Mouse (Mus musculus): ENCODE results near the gene Rras. TPM values are rescaled to one million over a fixed set of nuclear protein-coding genes. Genes with fewer than 3 reads are reported as not detected.

The Rras gene
- polyA plus RNA-seq, 1 experiment from 2014 or later = 27.5 TPM

DNA sequence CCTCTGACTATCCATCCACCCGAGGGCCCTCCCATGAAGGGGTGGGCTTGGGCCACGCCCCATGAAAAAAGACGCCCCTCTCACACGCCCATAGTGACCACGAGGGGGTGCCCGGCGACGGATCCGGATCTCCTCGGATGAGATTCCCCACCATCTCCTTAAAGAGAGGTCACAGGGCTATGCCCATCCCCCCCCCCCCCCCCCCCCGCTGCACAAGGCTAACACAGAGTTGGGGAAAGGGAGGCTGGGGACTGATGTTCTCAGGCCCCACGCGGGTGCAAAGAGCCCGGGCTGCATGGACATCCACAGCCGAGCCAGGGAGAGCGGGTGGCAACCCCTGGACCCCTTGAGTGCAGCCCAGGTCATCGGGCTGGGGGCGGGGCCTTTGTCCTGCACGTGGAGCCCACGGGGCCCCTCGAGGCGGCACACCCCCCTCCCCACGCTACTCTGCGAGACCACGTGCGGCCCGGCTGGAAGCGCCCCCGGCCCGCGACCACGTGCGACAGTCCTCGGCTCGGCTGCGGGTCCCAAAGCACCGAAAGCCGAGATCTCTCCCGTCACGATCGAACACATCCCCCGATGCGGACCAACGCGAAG is 32.1 kb upstream of the Rras start:
- Histone ChIP-seq H3K4me3 (peak overlapping the region; percentile 95), H3K9ac (peak overlapping the region; percentile 99), H3K36me3 (peaks cover 50% of the 10 kb centered on the region), H3K4me2 (replicated peaks) (peak overlapping the region; percentile 71), H3K4me1 (peaks cover 36% of the 10 kb centered on the region), H3K27me3 (no peaks in the 10 kb centered on the region), H3K27ac (peak overlapping the region; percentile 94), H3K9me3 (no peaks in the 10 kb centered on the region)
- no peak for ATAC-seq (ENCODE audit: low FRiP score, low read depth)
- WGBS = under 1% methylated on average over 43 of the region's 45 CpGs

DNA sequence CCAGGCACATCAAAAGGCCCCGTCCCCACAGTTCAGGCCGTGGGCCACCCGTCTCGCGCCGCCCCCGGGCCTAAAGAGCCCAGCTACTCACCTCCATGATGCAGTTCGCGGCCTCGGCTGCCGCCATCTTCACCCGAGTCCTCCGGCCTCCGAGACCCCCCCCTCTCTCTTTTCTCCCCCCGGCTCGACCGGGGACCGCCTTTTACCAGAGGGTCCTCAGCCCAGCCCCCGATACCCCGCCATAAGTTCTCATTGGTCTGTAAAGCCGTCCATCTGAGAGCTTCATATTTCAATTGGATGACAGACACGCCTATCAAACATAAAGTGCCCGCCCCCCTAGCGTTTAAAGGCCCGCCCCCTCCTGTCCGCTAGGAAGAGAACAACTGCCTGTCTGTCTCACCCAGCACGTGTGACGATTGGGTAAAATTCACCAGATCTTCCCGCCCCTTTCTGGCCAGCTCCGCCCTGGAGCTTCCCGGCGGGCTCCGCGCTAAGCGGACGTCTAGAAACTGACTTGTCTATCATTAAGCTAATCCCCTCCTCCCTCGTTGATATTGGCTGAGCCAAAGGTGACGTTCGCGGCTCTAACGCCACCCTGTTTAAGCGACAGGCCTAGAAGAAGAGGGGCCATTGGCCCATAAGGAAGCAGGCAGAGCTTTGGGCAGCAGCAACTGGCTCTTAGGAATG is 31.4 kb upstream of the Rras start, which contains the start of gene Prmt1:
Gene Prmt1 (minus strand): TSS at position 377 of the 687 bp plus-strand sequence.
- Histone ChIP-seq H3K9ac (peak within 1 kb of the TSS; percentile 99), H3K27ac (peak within 1 kb of the TSS; percentile 98), H3K4me3 (peak within 1 kb of the TSS; percentile 95), H3K4me2 (replicated peaks) (peak within 1 kb of the TSS; percentile 74), H3K4me1 (peaks cover 36% of the 10 kb centered on the region), H3K27me3 (no peaks in the 10 kb centered on the region), H3K36me3 (peaks cover 48% of the 10 kb centered on the region), H3K9me3 (no peaks in the 10 kb centered on the region)
- under 1% methylated on average over 38 of the region's 42 CpGs for WGBS
- peak; percentile 97 for ATAC-seq (ENCODE audit: low FRiP score, low read depth)

DNA sequence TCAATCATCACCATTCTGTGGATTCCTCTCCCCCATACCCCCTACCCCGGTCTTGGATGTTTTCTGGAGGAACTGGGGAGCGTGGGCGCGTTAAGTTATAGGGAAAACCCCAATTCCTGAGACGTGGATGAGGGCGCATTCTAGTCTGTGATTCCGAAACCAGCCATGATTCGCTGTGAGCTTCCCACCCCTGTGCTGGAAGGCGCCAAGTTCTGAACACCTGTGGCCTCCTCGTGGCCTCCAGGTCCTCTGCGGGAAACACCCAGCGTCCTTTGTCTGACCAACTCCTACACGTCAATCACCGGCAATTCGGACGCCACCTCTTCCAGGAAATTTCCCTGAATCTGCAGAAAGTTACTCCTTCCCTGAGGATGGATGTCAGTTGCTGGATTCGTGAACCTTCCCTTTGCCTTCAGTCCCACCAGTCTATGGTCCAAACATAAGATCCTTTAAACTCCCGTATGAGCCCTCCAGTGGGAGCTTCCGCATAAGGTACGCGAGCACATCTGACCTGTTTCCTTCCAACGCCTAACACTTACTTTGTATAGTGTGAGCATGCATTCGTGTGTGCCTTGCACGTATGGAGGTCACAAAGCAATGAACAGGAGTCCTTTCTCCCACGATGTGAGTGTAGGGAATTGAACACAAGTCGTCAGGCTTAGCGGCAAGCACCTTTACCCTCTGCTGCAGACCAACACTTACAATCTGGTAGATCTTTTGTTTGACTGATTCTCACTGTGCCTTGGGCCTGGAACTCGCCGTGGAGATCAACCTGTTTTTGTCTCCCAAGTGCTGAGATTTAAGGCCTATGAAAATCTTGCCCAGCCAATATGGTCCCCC is 30.7 kb upstream of the Rras start:
- Histone ChIP-seq H3K27me3 (no peaks in the 10 kb centered on the region), H3K27ac (peak overlapping the region; percentile 98), H3K36me3 (peaks cover 48% of the 10 kb centered on the region), H3K4me1 (peaks cover 36% of the 10 kb centered on the region), H3K4me2 (replicated peaks) (peak overlapping the region; percentile 74), H3K9ac (peak overlapping the region; percentile 86), H3K9me3 (no peaks in the 10 kb centered on the region), H3K4me3 (peak overlapping the region; percentile 60)
- ATAC-seq (ENCODE audit: low FRiP score, low read depth) = peak; percentile 6; the same call in 1 of the 2 replicates
- WGBS = under 1% methylated on average over 29 of the region's 29 CpGs

- H3K4me3 ChIP-seq = peak overlapping the region; percentile 72
- peak overlapping the region; percentile 82 for H3K9ac ChIP-seq
- peaks cover 30% of the 10 kb centered on the region for H3K4me1 ChIP-seq
- H3K36me3 ChIP-seq = peaks cover 70% of the 10 kb centered on the region
- no peaks in the 10 kb centered on the region for H3K27me3 ChIP-seq
- WGBS = 13% methylated on average over 10 of the region's 10 CpGs
- H3K9me3 ChIP-seq = no peaks in the 10 kb centered on the region
- no peak for ATAC-seq (ENCODE audit: low FRiP score, low read depth)
- peak overlapping the region; percentile 85 for H3K27ac ChIP-seq
- peak overlapping the region; percentile 89 for H3K4me2 ChIP-seq (replicated peaks)
These were observed 21.1 kb upstream of the Rras start for GRCm38 (mm10) chr7:44996672-44997071.

GRCm38 (mm10) chr7:44997231-44997939 is 20.4 kb upstream of the Rras start, which contains the start of gene Irf3:
Irf3 (plus strand) TSS chr7:44997648.
- peaks cover 70% of the 10 kb centered on the region for H3K36me3 ChIP-seq

DNA sequence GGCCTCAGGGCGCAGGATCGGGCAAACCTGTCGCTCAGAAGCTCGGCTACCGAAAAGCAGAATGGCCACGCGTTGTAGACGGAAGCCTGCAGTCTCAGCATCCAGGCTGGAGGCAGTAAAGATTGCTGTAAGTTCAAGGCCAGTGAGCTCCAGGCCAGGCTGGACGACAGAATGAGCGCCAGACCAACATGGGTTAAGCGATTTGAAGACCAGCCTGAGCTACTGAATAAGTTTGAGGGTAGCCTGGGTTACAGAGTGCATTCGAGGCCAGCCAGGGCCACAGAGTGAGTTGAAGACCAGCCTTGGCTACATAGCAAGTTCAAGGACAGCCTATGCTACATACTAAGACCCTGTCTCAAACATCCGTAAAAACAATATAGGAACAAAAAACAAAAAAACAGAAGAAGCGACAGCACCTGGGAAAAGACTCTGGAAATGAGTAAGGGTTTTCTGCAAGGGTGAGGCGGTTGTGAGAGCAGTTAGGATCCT is 19.8 kb upstream of the Rras start:
- Histone ChIP-seq H3K36me3 (peaks cover 70% of the 10 kb centered on the region), H3K27me3 (no peaks in the 10 kb centered on the region), H3K27ac (peak overlapping the region; percentile 85), H3K9me3 (no peaks in the 10 kb centered on the region), H3K4me1 (peaks cover 30% of the 10 kb centered on the region), H3K9ac (peak overlapping the region; percentile 82), H3K4me3 (peak overlapping the region; percentile 72), H3K4me2 (replicated peaks) (peak overlapping the region; percentile 89)
- WGBS = 3% methylated on average over 15 of the region's 15 CpGs
- ATAC-seq (ENCODE audit: low FRiP score, low read depth) = no peak

More at GRCm38 (mm10) chr7:44997231-44997939, 20.4 kb upstream of the Rras start, which contains the start of gene Irf3:
- Histone ChIP-seq H3K4me3 (peak within 1 kb of the TSS; percentile 72), H3K27ac (peak within 1 kb of the TSS; percentile 85), H3K4me2 (replicated peaks) (peak within 1 kb of the TSS; percentile 89), H3K9ac (peak within 1 kb of the TSS; percentile 82), H3K27me3 (no peaks in the 10 kb centered on the region), H3K4me1 (peaks cover 30% of the 10 kb centered on the region), H3K9me3 (no peaks in the 10 kb centered on the region)
- ATAC-seq (ENCODE audit: low FRiP score, low read depth) = peak; percentile 93
- WGBS = under 1% methylated on average over 43 of the region's 43 CpGs

DNA sequence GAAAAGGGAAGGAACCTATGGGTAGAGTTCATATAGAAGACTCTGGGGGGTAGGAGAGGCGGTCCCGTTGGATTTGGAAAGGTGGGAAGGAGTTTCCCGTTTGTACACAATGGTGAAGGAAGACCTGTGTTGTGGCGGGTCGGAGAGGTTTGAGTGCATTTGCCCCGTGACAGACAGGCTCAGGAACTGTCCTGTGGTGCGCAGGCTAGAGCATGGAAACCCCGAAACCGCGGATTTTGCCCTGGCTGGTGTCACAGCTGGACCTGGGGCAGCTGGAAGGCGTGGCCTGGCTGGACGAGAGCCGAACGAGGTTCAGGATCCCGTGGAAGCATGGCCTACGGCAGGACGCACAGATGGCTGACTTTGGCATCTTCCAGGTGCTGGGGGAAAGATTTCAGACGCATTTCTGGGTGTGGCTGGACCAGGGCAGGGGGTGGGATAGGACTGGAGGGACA is 19.2 kb upstream of the Rras start, which contains the start of gene Bcl2l12:
Gene Bcl2l12 (minus strand): TSS at position 212 of the 455 bp plus-strand sequence.
- H3K36me3 ChIP-seq = peaks cover 70% of the 10 kb centered on the region
- H3K4me2 ChIP-seq (replicated peaks) = peak within 1 kb of the TSS; percentile 89
- H3K9me3 ChIP-seq = no peaks in the 10 kb centered on the region
- peak within 1 kb of the TSS; percentile 82 for H3K9ac ChIP-seq
- no peaks in the 10 kb centered on the region for H3K27me3 ChIP-seq
- H3K4me1 ChIP-seq = peaks cover 30% of the 10 kb centered on the region
- WGBS = 4% methylated on average over 18 of the region's 18 CpGs
- ATAC-seq (ENCODE audit: low FRiP score, low read depth) = no peak
- peak within 1 kb of the TSS; percentile 85 for H3K27ac ChIP-seq
- peak within 1 kb of the TSS; percentile 72 for H3K4me3 ChIP-seq

- WGBS = 78% methylated on average over 11 of the region's 11 CpGs
- ATAC-seq (ENCODE audit: low FRiP score, low read depth) = no peak
- Histone ChIP-seq H3K4me3 (no peak overlapping the region), H3K4me1 (peaks cover 34% of the 10 kb centered on the region), H3K27ac (no peak overlapping the region), H3K4me2 (replicated peaks) (peak overlapping the region; percentile 89), H3K9me3 (no peaks in the 10 kb centered on the region), H3K27me3 (no peaks in the 10 kb centered on the region), H3K36me3 (peaks cover 70% of the 10 kb centered on the region), H3K9ac (peak overlapping the region; percentile 14; the same call in 1 of the 2 replicates)
These were observed 18.0 kb upstream of the Rras start for GRCm38 (mm10) chr7:44999753-45000152.

DNA sequence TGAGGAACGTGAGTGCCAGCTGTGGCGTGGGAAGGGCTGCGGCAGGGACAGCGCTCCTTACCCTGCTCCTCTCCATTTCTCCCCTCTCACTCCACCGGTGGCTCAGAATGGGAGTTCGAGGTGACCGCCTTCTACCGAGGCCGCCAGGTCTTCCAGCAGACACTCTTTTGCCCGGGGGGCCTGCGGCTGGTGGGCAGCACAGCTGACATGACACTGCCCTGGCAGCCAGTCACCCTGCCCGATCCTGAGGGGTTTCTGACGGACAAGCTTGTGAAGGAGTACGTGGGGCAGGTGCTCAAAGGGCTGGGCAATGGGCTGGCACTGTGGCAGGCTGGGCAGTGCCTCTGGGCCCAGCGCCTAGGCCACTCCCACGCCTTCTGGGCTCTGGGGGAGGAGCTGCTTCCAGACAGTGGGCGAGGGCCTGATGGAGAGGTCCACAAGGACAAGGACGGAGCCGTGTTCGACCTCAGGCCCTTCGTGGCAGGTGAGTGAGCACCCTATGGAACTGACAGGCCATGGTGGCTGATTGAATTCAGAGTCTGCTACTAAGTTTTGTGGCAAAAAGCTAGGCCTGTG is 17.1 kb upstream of the Rras start:
- Histone ChIP-seq H3K4me1 (peaks cover 33% of the 10 kb centered on the region), H3K9me3 (no peaks in the 10 kb centered on the region), H3K36me3 (peaks cover 69% of the 10 kb centered on the region), H3K9ac (0 out of 2 replicates have a peak overlapping the region, but pooled peaks have one; percentile 8), H3K27ac (no peak overlapping the region; the same call in 1 of the 2 replicates), H3K27me3 (no peaks in the 10 kb centered on the region), H3K4me3 (no peak overlapping the region), H3K4me2 (replicated peaks) (0 out of 2 replicates have a peak overlapping the region, but pooled peaks have one; percentile 14)
- ATAC-seq (ENCODE audit: low FRiP score, low read depth) = no peak
- WGBS = 85% methylated on average over 21 of the region's 21 CpGs

GRCm38 (mm10) chr7:45002440-45002839 is 15.3 kb upstream of the Rras start:
- Histone ChIP-seq H3K27ac (no peak overlapping the region), H3K36me3 (peaks cover 80% of the 10 kb centered on the region), H3K4me3 (no peak overlapping the region), H3K4me1 (peaks cover 22% of the 10 kb centered on the region), H3K9me3 (no peaks in the 10 kb centered on the region), H3K27me3 (no peaks in the 10 kb centered on the region), H3K4me2 (replicated peaks) (no peak overlapping the region), H3K9ac (no peak overlapping the region)
- WGBS = 90% methylated on average over 7 of the region's 7 CpGs
- no peak for ATAC-seq (ENCODE audit: low FRiP score, low read depth)

DNA sequence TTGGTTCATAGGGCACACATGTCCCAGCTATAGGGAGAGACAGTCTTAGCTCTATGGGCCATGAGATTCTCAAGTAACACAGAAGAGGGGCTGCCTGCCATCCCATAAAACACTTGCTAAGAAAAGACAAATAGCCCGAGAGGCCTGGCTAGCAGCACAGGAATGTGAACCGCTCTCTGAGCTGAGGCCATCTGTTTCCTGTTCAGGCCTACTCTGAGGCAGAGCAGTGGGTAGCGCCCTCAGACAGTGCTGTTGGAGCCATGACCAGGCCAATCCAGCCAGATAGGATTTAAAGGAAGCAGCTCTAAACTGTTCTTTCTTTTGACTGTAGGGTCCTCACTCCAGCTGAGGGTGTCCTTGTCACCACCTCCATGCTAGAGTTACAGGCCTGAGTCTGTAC is 13.2 kb upstream of the Rras start:
- ATAC-seq (ENCODE audit: low FRiP score, low read depth) = no peak
- H3K9ac ChIP-seq = no peak overlapping the region

More for the DNA sequence above, 13.2 kb upstream of the Rras start:
- Histone ChIP-seq H3K36me3 (peaks cover 99% of the 10 kb centered on the region), H3K9me3 (no peaks in the 10 kb centered on the region), H3K4me2 (replicated peaks) (no peak overlapping the region), H3K4me1 (peaks cover 9% of the 10 kb centered on the region), H3K27ac (peak overlapping the region; percentile 39; the same call in 1 of the 2 replicates), H3K27me3 (no peaks in the 10 kb centered on the region), H3K4me3 (no peak overlapping the region)
- WGBS = 43% methylated on average over 3 of the region's 3 CpGs
